Mouse (Mus musculus): ENCODE measurements around the gene Skint8. TPM values are rescaled to one million over a fixed set of nuclear protein-coding genes. Genes with fewer than 3 reads are reported as not detected.

The Skint8 gene
- total RNA-seq (2023), result not detected

GRCm38 (mm10) chr4:111919092-111919491 is at the start of gene Skint8:
Skint8 (plus strand) TSS chr4:111919392.

GRCm38 (mm10) chr4:111902775-111903174 is 16.4 kb upstream of the Skint8 start, which contains the start of gene Slc5a9:
Slc5a9 (minus strand) TSS chr4:111902918.

GRCm38 (mm10) chr4:111972623-111973022 is 53.4 kb downstream of the Skint8 start, which contains the start of gene Skint7:
Skint7 (plus strand) TSS chr4:111972923.

Other genes starting within 250 kb of the Skint8 start
- 10 to 100 TPM in 1 of 2 experiments, 1 to 10 TPM in 1; 7.4 to 15.1 TPM for gene Spata6, start 199.4 kb upstream of the Skint8 start, total RNA-seq (2023)
- gene Slc5a9, start 16.5 kb upstream of the Skint8 start, total RNA-seq (2023), result not detected
- gene Skint7, start 53.5 kb downstream of the Skint8 start, total RNA-seq (2023), result not detected
- gene Skint1, start 86.9 kb downstream of the Skint8 start, total RNA-seq (2023), result not detected
- gene Skint4, start 152.6 kb downstream of the Skint8 start, total RNA-seq (2023), result not detected